Mouse (Mus musculus) right cerebral cortex, postnatal 36 days (tissue): ENCODE results near the gene Pck2.
A peak's percentile ranks its signal among the peaks of the same experiment; 100 is the strongest.

Experiments
- DNase-seq, 2 experiments: peaks; one replicate each; pipeline ENCODE4 v3.0.0; 2022; ENCODE audit warnings: low spot score in 2 of 2, mixed read lengths in 1 of 2

The Pck2 gene

DNA sequence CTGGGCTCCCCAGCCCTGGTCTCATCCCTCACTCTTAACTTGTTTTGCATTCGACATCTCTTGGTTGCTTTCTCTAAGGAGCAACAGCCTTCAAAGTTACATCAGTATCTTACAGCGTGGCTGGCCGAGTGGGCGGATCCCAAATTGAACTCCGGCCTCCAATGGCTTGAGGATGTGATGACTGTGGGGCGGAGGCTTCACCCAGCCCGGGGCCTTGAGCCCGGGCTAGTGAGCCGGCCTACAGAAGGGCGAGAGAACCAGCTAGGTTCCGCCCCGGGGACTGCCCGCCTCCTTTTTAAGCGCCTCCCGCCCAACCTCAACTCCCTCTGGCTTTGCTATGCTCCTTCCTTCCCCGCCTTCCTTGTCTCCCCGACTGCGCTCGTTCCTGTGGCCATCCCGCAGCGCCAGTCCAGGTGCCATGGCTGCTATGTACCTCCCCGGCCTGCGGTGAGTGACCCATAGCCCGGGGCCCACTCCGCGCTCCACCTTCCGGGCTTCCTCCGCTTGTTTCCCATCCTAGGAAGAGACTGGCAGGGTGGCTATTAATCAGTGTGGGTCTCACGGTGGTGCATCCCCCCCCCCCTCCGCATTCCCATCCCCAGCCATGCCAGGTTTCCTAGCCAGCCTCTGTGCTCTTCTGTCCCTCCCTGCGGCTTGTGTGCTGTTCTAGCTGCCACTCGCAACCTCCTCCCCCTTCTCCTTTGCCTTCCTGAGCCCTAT, at the start of gene Pck2:
Gene Pck2, plus strand, starts transcription at position 200 of the 720 bp plus-strand sequence.
- DNase-seq: peak; percentile 69 to 76

- DNase-seq: peak; percentile 81
Observed at GRCm38 (mm10) chr14:55490361-55491201, 49.5 kb upstream of the Pck2 start, which contains the start of gene Carmil3. Gene Carmil3, plus strand, starts transcription at chr14:55490651.

GRCm38 (mm10) chr14:55491291-55491833, 48.7 kb upstream of the Pck2 start:
- DNase-seq: no peak

- no peak for DNase-seq
Observed at GRCm38 (mm10) chr14:55492103-55492502, 48.0 kb upstream of the Pck2 start.

DNA sequence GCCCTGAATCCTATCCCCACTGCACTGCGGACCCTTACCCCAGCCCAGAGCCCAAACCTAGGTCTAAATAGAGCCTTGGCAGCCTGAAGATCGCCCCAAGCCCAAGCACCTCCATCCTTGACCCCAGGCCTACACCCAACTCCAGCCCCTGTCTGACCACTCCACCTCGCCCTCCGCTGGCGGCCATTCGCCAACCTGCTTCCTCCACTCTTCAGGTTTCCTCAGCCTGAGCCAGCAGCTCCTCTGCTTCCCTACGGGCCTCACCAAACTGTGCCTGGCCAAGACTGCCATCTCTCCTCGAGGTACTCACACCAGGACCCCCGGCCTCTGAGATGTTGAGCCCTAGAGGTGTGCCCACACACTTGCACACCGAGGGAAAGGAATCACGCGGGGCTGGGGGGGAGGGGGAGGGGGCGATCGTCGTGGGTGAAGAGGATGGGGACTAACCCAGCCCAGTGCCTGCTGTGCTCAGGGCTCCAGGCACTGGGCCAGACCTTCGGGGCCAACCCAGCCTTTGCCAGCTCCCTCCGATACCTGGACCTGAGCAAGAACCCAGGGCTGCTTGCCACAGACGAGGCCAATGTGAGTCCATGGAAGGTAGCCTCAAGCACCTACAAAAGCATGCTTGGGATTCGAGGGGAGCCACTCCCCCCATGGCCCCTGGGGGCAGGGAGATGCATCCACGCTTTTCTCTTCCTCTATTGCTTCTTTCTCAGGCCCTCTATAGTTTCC, 44.4 kb upstream of the Pck2 start:
- DNase-seq: no peak

DNA sequence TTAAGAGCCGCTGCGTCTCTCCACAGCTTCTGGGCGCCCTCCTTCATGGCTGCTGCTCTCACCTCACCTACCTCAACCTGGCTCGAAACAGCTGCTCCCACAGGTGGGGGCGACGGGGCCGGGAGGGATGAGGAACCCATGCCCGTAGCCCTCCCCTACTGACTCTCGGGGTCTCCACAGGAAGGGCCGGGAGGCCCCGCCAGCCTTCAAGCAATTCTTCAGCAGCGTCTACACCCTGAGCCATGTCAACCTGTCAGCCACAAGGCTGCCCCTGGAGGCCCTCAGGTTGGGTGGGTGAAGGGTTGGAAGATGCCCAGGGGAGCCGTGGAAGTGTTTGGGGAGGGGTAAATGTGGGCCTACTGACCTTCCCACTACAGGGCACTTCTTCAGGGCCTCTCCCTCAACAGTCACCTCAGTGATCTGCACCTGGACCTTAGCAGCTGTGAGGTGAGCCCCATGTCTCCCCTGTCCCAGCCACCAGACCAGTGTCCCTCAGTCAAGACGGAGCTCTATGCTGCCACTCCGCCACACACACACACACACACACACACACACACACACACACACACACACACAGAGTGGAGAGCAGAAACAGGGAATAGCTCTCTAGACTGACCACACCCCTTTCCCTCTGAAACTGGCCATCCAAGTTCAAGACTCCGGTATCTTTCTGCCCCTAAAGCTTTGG, 43.2 kb upstream of the Pck2 start:
- DNase-seq: no peak

GRCm38 (mm10) chr14:55497449-55497821, 42.6 kb upstream of the Pck2 start:
- DNase-seq: no peak

DNA sequence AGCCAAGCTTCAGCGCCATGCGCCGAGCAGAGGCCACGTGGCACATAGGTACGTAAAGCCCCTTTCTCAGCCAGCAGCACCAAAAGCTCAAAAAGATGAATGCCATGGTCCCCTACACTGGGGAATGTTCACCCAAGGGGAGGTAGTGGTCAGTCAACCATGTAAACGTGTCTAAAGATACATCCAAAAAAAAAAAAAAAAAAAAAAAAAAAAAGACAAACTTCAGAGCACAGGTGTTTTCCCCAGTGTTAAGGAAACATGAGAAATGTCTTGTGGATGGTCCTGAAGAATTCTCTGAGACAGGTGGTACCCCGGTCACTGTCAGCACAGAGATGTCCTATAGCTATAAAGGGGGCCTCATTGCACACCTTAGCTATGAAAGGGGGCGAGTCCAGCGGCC, 34.5 kb upstream of the Pck2 start:
- DNase-seq: no peak

GRCm38 (mm10) chr14:55507801-55508200, 32.3 kb upstream of the Pck2 start:
- DNase-seq: no peak

GRCm38 (mm10) chr14:55509540-55509939, 30.5 kb upstream of the Pck2 start:
- no peak for DNase-seq

DNA sequence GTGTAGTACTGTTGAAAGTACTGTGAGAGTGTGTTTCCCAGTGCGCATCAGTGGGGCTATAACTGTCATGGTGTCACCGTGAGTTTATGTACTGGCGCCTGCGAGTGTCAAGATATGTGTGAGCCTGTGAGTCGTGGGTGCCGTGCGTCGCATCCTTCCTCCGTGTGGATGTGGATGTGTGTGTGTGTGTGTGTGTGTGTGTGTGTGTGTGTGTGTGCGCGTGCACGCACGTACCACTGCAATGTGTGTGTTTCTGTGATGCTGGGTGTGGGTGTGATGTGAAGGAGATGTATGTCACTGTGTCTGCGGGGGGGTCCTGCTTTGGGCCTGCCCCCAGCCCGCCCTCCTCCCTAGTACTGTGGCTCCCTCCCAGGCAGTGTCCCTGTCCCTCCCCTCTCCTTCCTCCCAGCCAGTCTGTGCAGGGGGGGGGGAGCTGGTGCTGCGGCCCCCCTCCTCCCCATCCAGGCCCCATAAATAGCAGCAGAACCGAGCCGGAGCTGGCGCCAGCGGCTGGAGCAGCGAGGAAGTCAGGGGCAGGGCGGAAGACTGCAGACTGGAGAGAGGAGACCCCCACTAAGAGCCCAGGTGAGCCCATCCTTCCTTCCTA, 29.8 kb upstream of the Pck2 start, which contains the start of gene Cpne6:
Gene Cpne6, plus strand, starts transcription at position 321 of the 607 bp plus-strand sequence.
- peak; percentile 61 to 68 for DNase-seq

DNA sequence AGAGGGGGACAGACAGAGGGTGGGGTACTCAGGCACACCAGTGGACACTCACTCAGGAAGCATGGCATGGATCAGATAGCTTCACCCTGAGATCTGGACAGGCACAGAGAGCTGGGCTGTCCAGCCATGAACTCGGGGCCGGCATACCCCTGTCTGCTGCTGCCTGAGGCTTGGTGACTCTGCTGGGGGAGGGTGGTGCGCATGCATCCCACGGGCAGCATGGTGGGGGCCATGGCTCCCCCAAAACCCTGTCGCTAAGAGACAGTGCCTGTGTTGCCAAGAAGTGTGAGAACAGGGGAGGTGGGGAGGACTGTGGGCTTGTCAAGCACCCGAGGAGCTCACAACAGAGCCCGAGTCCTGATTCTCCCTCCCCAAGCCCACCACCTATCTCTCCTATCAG, 29.0 kb upstream of the Pck2 start:
- DNase-seq: peak; percentile 74 to 75

GRCm38 (mm10) chr14:55513927-55514326, 26.1 kb upstream of the Pck2 start:
- DNase-seq: no peak

GRCm38 (mm10) chr14:55515846-55516245, 24.2 kb upstream of the Pck2 start:
- DNase-seq: no peak

DNA sequence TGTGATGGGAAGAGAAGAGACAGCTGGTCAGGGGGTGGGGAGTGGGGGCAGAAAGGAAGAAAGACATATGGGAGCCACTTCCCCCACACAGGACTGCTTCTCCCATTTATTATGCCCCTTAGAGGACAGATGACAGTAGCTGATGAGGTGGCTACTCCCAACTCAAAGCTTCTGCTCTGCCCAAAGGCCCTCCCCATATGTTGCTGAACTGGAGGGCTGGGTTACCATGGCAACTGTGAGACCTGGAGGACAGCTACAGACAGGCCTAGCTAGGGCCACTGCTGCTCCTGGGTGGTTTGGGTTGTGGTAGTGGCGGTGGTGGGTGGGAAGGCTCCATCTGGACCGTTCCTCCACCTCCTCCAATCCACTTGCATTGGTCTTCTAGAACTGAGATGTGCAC, 21.2 kb upstream of the Pck2 start:
- DNase-seq: peak; percentile 67 to 77

DNA sequence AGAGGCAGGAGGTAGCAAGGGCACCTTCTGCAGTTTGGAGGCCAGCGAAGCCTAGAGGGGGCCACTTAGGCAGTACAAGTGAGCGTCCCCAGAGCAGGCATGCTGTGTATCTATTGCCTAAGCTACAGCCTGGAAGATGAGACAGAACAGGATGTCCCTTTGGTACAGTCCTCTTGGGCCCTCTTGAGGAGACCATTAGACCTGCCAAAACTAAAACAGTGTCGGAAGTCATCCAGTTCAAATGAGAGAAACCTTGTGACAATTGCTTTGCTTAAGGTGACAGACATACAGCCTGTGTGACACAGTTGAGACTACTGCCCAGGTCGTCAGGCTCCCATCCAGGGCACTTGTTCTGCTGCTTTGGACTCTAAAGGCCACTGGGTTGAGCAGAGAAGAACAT, 20.5 kb upstream of the Pck2 start:
- no peak for DNase-seq

- no peak for DNase-seq
Observed at GRCm38 (mm10) chr14:55520451-55521361, 19.4 kb upstream of the Pck2 start.

DNA sequence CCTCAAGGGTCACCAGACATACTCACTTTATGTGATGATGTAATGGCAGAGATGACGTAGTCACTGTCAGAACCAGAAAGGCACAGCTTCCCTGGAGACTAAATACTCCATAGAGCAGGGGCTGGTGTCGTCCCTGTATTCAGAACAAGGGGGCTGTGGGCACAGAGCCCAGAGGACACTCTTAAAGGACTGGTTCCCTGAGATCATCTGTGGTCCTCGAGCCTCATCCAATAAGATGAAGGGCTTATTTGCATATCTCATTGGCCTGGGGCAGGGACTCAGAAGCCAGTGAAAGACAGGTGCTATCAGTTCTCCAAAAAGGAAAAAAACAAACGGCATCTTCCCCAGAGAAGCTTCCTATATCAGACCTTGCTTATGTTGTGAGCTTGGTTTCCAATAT, 16.0 kb upstream of the Pck2 start:
- no peak for DNase-seq

- no peak for DNase-seq
Observed at GRCm38 (mm10) chr14:55524785-55525184, 15.3 kb upstream of the Pck2 start, which contains the start of gene Nrl. Gene Nrl, minus strand, starts transcription at chr14:55524981.

DNA sequence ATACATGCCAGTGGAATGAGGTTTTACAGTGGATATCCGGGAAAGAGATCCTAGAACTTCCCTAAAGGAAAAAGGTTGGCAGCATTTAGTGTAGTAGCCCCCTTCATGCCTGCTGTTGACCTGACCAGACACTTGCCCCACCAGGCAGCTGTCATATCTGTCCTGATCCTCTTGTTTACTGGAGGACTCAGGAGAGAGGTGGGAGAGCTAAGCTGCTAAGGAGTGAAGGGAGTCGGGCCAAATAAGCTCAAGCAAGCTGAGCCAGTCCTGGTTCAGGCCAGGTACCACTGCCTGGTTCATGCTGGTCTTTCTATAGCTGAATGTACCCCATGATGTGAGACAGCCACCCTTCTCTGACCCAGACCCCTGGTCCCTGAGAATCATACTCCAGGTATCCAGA, 13.4 kb upstream of the Pck2 start:
- DNase-seq: no peak
